Mouse (Mus musculus) CH12.LX (cell line): ENCODE results near the gene Dapk3. TPM values are rescaled to one million over a fixed set of nuclear protein-coding genes. Genes with fewer than 3 reads are reported as not detected.
A peak's percentile ranks its signal among the peaks of the same experiment; 100 is the strongest.

ENCODE experiments used
- DNase-seq: peaks from one replicate; pipeline ENCODE4 v3.0.0-alpha.2; 2013; ENCODE audit errors: extremely low read depth
- H3K27ac ChIP-seq: 2 replicates; pipeline ENCODE4 v1.5.1; 2012; ENCODE audit warnings: low read depth, mild to moderate bottlenecking, control low read depth, moderate library complexity; ENCODE audit not compliant: insufficient read depth
- H3K27me3 ChIP-seq: replicated peaks from 2 replicates; pipeline ENCODE3; 2012; ENCODE audit warnings: inconsistent platforms
- H3K36me3 ChIP-seq, 2 experiments: replicated peaks in 1 of 2; 2 replicates each; pipeline versions ENCODE3 to v1.6.1; 2012; ENCODE audit warnings: inconsistent platforms in 1 of 2, low read length in 1 of 2, mild to moderate bottlenecking in 1 of 2, mixed read lengths in 1 of 2, moderate library complexity in 1 of 2; ENCODE audit not compliant: control insufficient read depth in 1 of 2, insufficient read depth in 1 of 2
- H3K4me1 ChIP-seq, 2 experiments: 2 replicates each; pipeline ENCODE4 v1.6.1; 2012; ENCODE audit warnings: inconsistent platforms in 1 of 2, moderate library complexity in 1 of 2; ENCODE audit not compliant: insufficient read depth in 2 of 2, control insufficient read depth in 1 of 2
- H3K4me2 ChIP-seq: 2 replicates; pipeline ENCODE4 v1.6.1; 2012; ENCODE audit warnings: low read depth, mild to moderate bottlenecking, control low read depth; ENCODE audit not compliant: poor library complexity, insufficient read depth, severe bottlenecking
- H3K4me3 ChIP-seq, 3 experiments: fragments of 150-350 bp in 1 of 3; sonication (generic) in 1 of 3; replicated peaks in 1 of 3; 2 replicates each; pipeline versions ENCODE3 to v1.5.1; 2011 to 2012; ENCODE audit warnings: low read depth in 2 of 3, low read length in 2 of 3, mild to moderate bottlenecking in 2 of 3, moderate library complexity in 2 of 3, control low read depth in 1 of 3, improper control_type of control experiment in 1 of 3, inconsistent platforms in 1 of 3, mixed read lengths in 1 of 3; ENCODE audit not compliant: poor library complexity in 1 of 3
- H3K79me2 ChIP-seq: replicated peaks from 2 replicates; pipeline ENCODE4 v1.6.1; 2012; ENCODE audit warnings: mild to moderate bottlenecking, moderate library complexity; ENCODE audit not compliant: control insufficient read depth, poor library complexity, insufficient read depth, severe bottlenecking; ENCODE audit errors: extremely low read depth
- H3K9ac ChIP-seq: 2 replicates; pipeline ENCODE4 v1.6.1; 2012; ENCODE audit warnings: low read depth, mild to moderate bottlenecking, control low read depth, moderate library complexity; ENCODE audit not compliant: insufficient read depth
- H3K9me3 ChIP-seq: replicated peaks from 2 replicates; pipeline ENCODE3; 2012; ENCODE audit warnings: low read length, inconsistent platforms, mixed read lengths
- BHLHE40 ChIP-seq: IDR thresholded peaks from 2 replicates; pipeline ENCODE4 v1.6.1; 2011; ENCODE audit warnings: mild to moderate bottlenecking, low read depth, low read length, improper control_type of control experiment
- CHD1 ChIP-seq: IDR thresholded peaks from 2 replicates; pipeline ENCODE4 v1.6.1; 2012; ENCODE audit warnings: low read depth, low read length, improper control_type of control experiment, inconsistent platforms
- CHD2 ChIP-seq: IDR thresholded peaks from 2 replicates; pipeline ENCODE4 v1.6.1; 2011; ENCODE audit warnings: low read length, improper control_type of control experiment
- CTCF ChIP-seq, 2 experiments: IDR thresholded peaks in 1 of 2; conservative IDR thresholded peaks in 1 of 2; 2 replicates each; pipeline ENCODE4 v1.5.1; 2011 to 2012; ENCODE audit warnings: low read depth in 2 of 2, low read length in 2 of 2, improper control_type of control experiment in 1 of 2, inconsistent platforms in 1 of 2, mild to moderate bottlenecking in 1 of 2, moderate library complexity in 1 of 2
- E2F4 ChIP-seq: IDR thresholded peaks from 2 replicates; pipeline ENCODE4 v1.6.1; 2011; ENCODE audit warnings: low read depth, low read length, improper control_type of control experiment; ENCODE audit not compliant: insufficient replicate concordance
- ELF1 ChIP-seq: IDR thresholded peaks from 2 replicates; pipeline ENCODE4 v1.6.1; 2014; ENCODE audit warnings: low read depth, mild to moderate bottlenecking, inconsistent platforms, low read length, improper control_type of control experiment
- EP300 ChIP-seq: IDR thresholded peaks from 2 replicates; pipeline ENCODE4 v1.6.1; 2011; ENCODE audit warnings: low read length, improper control_type of control experiment
- ETS1 ChIP-seq: conservative IDR thresholded peaks from 2 replicates; pipeline ENCODE4 v1.6.1; 2012; ENCODE audit warnings: low read depth, mild to moderate bottlenecking, inconsistent platforms, low read length, improper control_type of control experiment, moderate library complexity
- HCFC1 ChIP-seq: IDR thresholded peaks from 2 replicates; pipeline ENCODE4 v1.6.1; 2012; ENCODE audit warnings: low read depth, mild to moderate bottlenecking, inconsistent platforms, low read length, improper control_type of control experiment
- IRF4 ChIP-seq: IDR thresholded peaks from 2 replicates; pipeline ENCODE4 v1.6.1; 2014; ENCODE audit warnings: low read depth, mild to moderate bottlenecking, inconsistent platforms, low read length, improper control_type of control experiment
- JUN ChIP-seq: IDR thresholded peaks from 2 replicates; pipeline ENCODE4 v1.6.1; 2011; ENCODE audit warnings: low read depth, mild to moderate bottlenecking, low read length, improper control_type of control experiment, moderate library complexity; ENCODE audit not compliant: insufficient read depth
- JUND ChIP-seq: conservative IDR thresholded peaks from 2 replicates; pipeline ENCODE4 v1.6.1; 2011; ENCODE audit warnings: low read depth, low read length, improper control_type of control experiment
- KAT2A ChIP-seq: IDR thresholded peaks from 2 replicates; pipeline ENCODE4 v1.6.1; 2012; ENCODE audit warnings: low read length, improper control_type of control experiment, inconsistent platforms; ENCODE audit not compliant: insufficient replicate concordance
- MAFK ChIP-seq: IDR thresholded peaks from 2 replicates; pipeline ENCODE4 v1.6.1; 2011; ENCODE audit warnings: low read length, improper control_type of control experiment; ENCODE audit not compliant: insufficient replicate concordance
- MAX ChIP-seq: IDR thresholded peaks from 2 replicates; pipeline ENCODE4 v1.6.1; 2011; ENCODE audit warnings: low read length, improper control_type of control experiment
- MAZ ChIP-seq: IDR thresholded peaks from 2 replicates; pipeline ENCODE4 v1.6.1; 2012; ENCODE audit warnings: low read depth, mild to moderate bottlenecking, inconsistent platforms, low read length, improper control_type of control experiment, moderate library complexity
- MEF2A ChIP-seq: IDR thresholded peaks from 2 replicates; pipeline ENCODE4 v1.6.1; 2014; ENCODE audit warnings: low read depth, mild to moderate bottlenecking, inconsistent platforms, low read length, improper control_type of control experiment, borderline replicate concordance
- MXI1 ChIP-seq: IDR thresholded peaks from 2 replicates; pipeline ENCODE4 v1.6.1; 2011; ENCODE audit warnings: mild to moderate bottlenecking, low read depth, low read length, improper control_type of control experiment
- MYC ChIP-seq: IDR thresholded peaks from 2 replicates; pipeline ENCODE4 v1.6.1; 2011; ENCODE audit warnings: low read depth, mild to moderate bottlenecking, improper control_type of control experiment, low read length
- NELFE ChIP-seq: IDR thresholded peaks from 2 replicates; pipeline ENCODE4 v1.6.1; 2011; ENCODE audit warnings: low read depth, low read length, improper control_type of control experiment
- PAX5 ChIP-seq: IDR thresholded peaks from 2 replicates; pipeline ENCODE4 v1.6.1; 2012; ENCODE audit warnings: low read length, inconsistent platforms, mixed read lengths
- POLR2A ChIP-seq: IDR thresholded peaks from 2 replicates; pipeline ENCODE4 v1.6.1; 2011; ENCODE audit warnings: low read depth, mild to moderate bottlenecking, improper control_type of control experiment, low read length
- POLR2AphosphoS2 ChIP-seq: IDR thresholded peaks from 2 replicates; pipeline ENCODE4 v1.6.1; 2011; ENCODE audit warnings: low read depth, low read length, improper control_type of control experiment
- RAD21 ChIP-seq: IDR thresholded peaks from 2 replicates; pipeline ENCODE4 v1.6.1; 2011; ENCODE audit warnings: low read depth, mild to moderate bottlenecking, low read length, improper control_type of control experiment, moderate library complexity
- RCOR1 ChIP-seq: conservative IDR thresholded peaks from 2 replicates; pipeline ENCODE4 v1.6.1; 2012; ENCODE audit warnings: low read depth, mild to moderate bottlenecking, inconsistent platforms, low read length, improper control_type of control experiment
- SIN3A ChIP-seq: IDR thresholded peaks from 2 replicates; pipeline ENCODE4 v1.6.1; 2012; ENCODE audit warnings: low read length, improper control_type of control experiment, inconsistent platforms
- SMC3 ChIP-seq: IDR thresholded peaks from 2 replicates; pipeline ENCODE4 v1.6.1; 2011; ENCODE audit warnings: low read depth, low read length, improper control_type of control experiment
- TBP ChIP-seq: conservative IDR thresholded peaks from 2 replicates; pipeline ENCODE4 v1.6.1; 2011; ENCODE audit warnings: low read depth, low read length, improper control_type of control experiment
- TCF12 ChIP-seq: IDR thresholded peaks from 2 replicates; pipeline ENCODE4 v1.6.1; 2014; ENCODE audit warnings: low read depth, mild to moderate bottlenecking, inconsistent platforms, low read length, improper control_type of control experiment
- UBTF ChIP-seq: IDR thresholded peaks from 2 replicates; pipeline ENCODE4 v1.6.1; 2012; ENCODE audit warnings: low read depth, mild to moderate bottlenecking, inconsistent platforms, low read length, improper control_type of control experiment, moderate library complexity
- USF1 ChIP-seq: IDR thresholded peaks from 2 replicates; pipeline ENCODE4 v1.6.1; 2014; ENCODE audit warnings: low read depth, mild to moderate bottlenecking, inconsistent platforms, low read length, improper control_type of control experiment
- USF2 ChIP-seq: conservative IDR thresholded peaks from 2 replicates; pipeline ENCODE4 v1.6.1; 2011; ENCODE audit warnings: low read depth, low read length, improper control_type of control experiment
- ZC3H11A ChIP-seq: IDR thresholded peaks from 2 replicates; pipeline ENCODE4 v1.6.1; 2012; ENCODE audit warnings: low read depth, mild to moderate bottlenecking, inconsistent platforms, low read length, improper control_type of control experiment
- ZKSCAN1 ChIP-seq: IDR thresholded peaks from 2 replicates; pipeline ENCODE4 v1.6.1; 2012; ENCODE audit warnings: low read depth, inconsistent platforms, low read length, improper control_type of control experiment, borderline replicate concordance
- ZMIZ1 ChIP-seq: IDR thresholded peaks from 2 replicates; pipeline ENCODE4 v1.6.1; 2012; ENCODE audit warnings: low read depth, mild to moderate bottlenecking, inconsistent platforms, low read length, improper control_type of control experiment
- ZNF384 ChIP-seq: IDR thresholded peaks from 2 replicates; pipeline ENCODE4 v1.6.1; 2012; ENCODE audit warnings: low read depth, low read length, improper control_type of control experiment, inconsistent platforms
- dilution Hi-C: fragments of 300-500 bp; cut with MboI; formaldehyde crosslinking; loops from 2 replicates; pipeline ENCODE4 v1.14.3; 2020; ENCODE audit warnings: low sequenced_read_pairs; ENCODE audit not compliant: extremely low pct_unique_long_range_greater_than_20kb, extremely low pct_ligation_motif_present
- in situ Hi-C: fragments of 300-500 bp; cut with MboI; formaldehyde crosslinking; loops from 3 replicates; pipeline ENCODE4 v1.14.3; 2019; ENCODE audit warnings: low sequenced_read_pairs, low pct_ligation_motif_present, low pct_unique_long_range_greater_than_20kb, mixed read lengths
- polyA plus RNA-seq: library from polyadenylated mRNA; unstranded; fragments of >175 nt; gene quantifications from 2 replicates; pipeline ENCODE4 v1.2.1, GENCODE M21; 2012; ENCODE audit warnings: low read depth; ENCODE audit not compliant: insufficient read length
- total RNA-seq, 2 experiments: library from RNA; depleted of rRNA; stranded (reverse); fragments of 300-350 nt in 1 of 2; fragments of >200 nt in 1 of 2; gene quantifications; 2 replicates each; pipeline ENCODE4 v1.2.3; 2012 to 2014

Dapk3 gene
- total and polyA plus RNA-seq, 3 experiments: 25.4 to 46.2 (median 44.5) TPM

DNA sequence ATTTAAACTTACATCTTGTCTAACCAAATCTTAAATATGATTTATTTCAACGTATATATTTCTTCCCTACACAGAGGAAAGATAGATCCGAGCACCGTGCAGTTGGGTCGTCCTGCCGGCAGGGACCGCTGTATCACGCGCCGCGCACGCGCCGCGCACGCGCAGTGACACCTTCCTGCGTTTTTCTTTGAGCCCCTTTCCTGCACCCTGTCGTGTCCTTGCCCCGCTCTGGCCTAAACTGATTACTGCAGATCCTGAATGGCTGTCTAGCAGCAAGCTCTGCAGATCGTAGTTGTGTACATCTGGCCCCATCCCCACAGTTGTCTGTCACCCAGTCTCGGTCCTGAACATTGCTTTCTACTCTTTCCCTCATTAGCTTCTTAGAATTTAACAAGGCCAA lies 9.7 kb upstream of the Dapk3 start (continued):
- TF ChIP-seq EP300 (no peak), MYC (no peak), E2F4 (no peak)

- in situ Hi-C loops (loop anchor here (5.0 to 10.0 kb wide), 2 partner anchors 100 to 177 kb away; partner anchors contain the start of gene Thop1), dilution Hi-C loops (no loop called here)
- Histone ChIP-seq H3K36me3 (peaks cover 25 to 28% of the 10 kb centered on the region in 2 experiments), H3K4me1 (peaks cover 18 to 31% of the 10 kb centered on the region in 2 experiments), H3K4me3 (peak overlapping the region in 1 of 3 experiments; percentile 28), H3K4me2 (peak overlapping the region; percentile 74), H3K27ac (no peak overlapping the region), H3K9me3 (no peaks in the 10 kb centered on the region), H3K27me3 (no peaks in the 10 kb centered on the region), H3K79me2 (peaks cover 33% of the 10 kb centered on the region), H3K9ac (0 out of 2 replicates have a peak overlapping the region, but pooled peaks have one; percentile 9)
- DNase-seq: peak; percentile 83
- TF ChIP-seq SIN3A (peak; percentile 68), RCOR1 (no peak; the same call in 1 of the 2 replicates), JUN (no peak), CHD2 (no peak), TBP (no peak), PAX5 (no peak), MAZ (no peak), ZMIZ1 (no peak), NELFE (peak; percentile 26; the same call in 1 of the 2 replicates), ELF1 (no peak), RAD21 (no peak; the same call in none of the 2 replicates), CTCF (conservative IDR thresholded peaks at IDR 0.05 in 1 of 2, IDR thresholded peaks at IDR 0.05 in 1 of 2; ENCODE audit: low read depth in 2 of 2, low read length in 2 of 2) (peak; percentile 82 to 96), TCF12 (no peak), ETS1 (no peak), MXI1 (0 out of 2 replicates have a peak, but pooled peaks have one; percentile 40), USF2 (no peak), ZKSCAN1 (no peak), ZC3H11A (peak; percentile 73), UBTF (no peak), MAFK (no peak), POLR2AphosphoS2 (no peak), ZNF384 (no peak), JUND (no peak), BHLHE40 (peak; percentile 63; the same call in 1 of the 2 replicates), MEF2A (no peak), HCFC1 (no peak), E2F4 (0 out of 2 replicates have a peak, but pooled peaks have one; percentile 31), SMC3 (peak; percentile 95), CHD1 (no peak), MAX (peak; percentile 84), IRF4 (0 out of 2 replicates have a peak, but pooled peaks have one; percentile 15), MYC (peak; percentile 86), EP300 (no peak), KAT2A (no peak), POLR2A (no peak), USF1 (no peak)
Measured at GRCm38 (mm10) chr10:81174617-81175344, 8.0 kb upstream of the Dapk3 start.
